Mouse (Mus musculus) intestine, embryonic 14.5 days (tissue): ENCODE measurements at regions not wholly inside any gene's neighbourhood (a gene's known extent, or its start where the extent isn't known, plus 50 kb on each side); places are given as distances from the start of the nearest gene placed in this dataset.

Source experiments
- ATAC-seq: fragments of 200-750 bp; cut with Nextera tagmentation; replicated peaks from 2 replicates; pipeline ENCODE4 v1.8.0; 2017; ENCODE audit warnings: low read depth, moderate number of reproducible peaks, moderate TSS enrichment, moderate library complexity; ENCODE audit not compliant: low FRiP score, low TSS enrichment
- DNase-seq: peaks from one replicate; pipeline ENCODE4 v3.0.0-alpha.2; 2018; ENCODE audit warnings: low spot score
- H3K27ac ChIP-seq: fragments of 300-500 bp; sonication (generic); 2 replicates; pipeline ENCODE4 v1.5.1; 2014; ENCODE audit warnings: low read depth, mild to moderate bottlenecking, control low read depth
- H3K27me3 ChIP-seq: fragments of 300-500 bp; sonication (generic); replicated peaks from 2 replicates; pipeline ENCODE4 v1.6.1; 2014; ENCODE audit warnings: low read length, control low read depth; ENCODE audit not compliant: control insufficient read depth, insufficient read depth
- H3K36me3 ChIP-seq: fragments of 300-500 bp; sonication (generic); 2 replicates; pipeline ENCODE4 v1.6.1; 2014; ENCODE audit warnings: low read length, control low read depth; ENCODE audit not compliant: control insufficient read depth, insufficient read depth
- H3K4me1 ChIP-seq: fragments of 300-500 bp; sonication (generic); replicated peaks from 2 replicates; pipeline ENCODE4 v1.6.1; 2014; ENCODE audit warnings: low read length, control low read depth, mixed read lengths; ENCODE audit not compliant: control insufficient read depth, insufficient read depth
- H3K4me2 ChIP-seq: fragments of 300-500 bp; sonication (generic); 2 replicates; pipeline ENCODE4 v1.6.1; 2014; ENCODE audit warnings: low read length
- H3K4me3 ChIP-seq: fragments of 300-500 bp; sonication (generic); 2 replicates; pipeline ENCODE4 v1.5.1; 2014; ENCODE audit warnings: low read depth, low read length, control low read depth, mixed read lengths
- H3K9ac ChIP-seq: fragments of 300-500 bp; sonication (generic); 2 replicates; pipeline ENCODE4 v1.6.1; 2014; ENCODE audit warnings: mild to moderate bottlenecking, low read length
- H3K9me3 ChIP-seq: fragments of 300-500 bp; sonication (generic); 2 replicates; pipeline ENCODE4 v1.6.1; 2016; ENCODE audit warnings: low read length, control low read depth; ENCODE audit not compliant: control insufficient read depth
- WGBS: fragments of 180-500 bp; shearing (Covaris S2); extraction: QIAGEN DNeasy Blood & Tissue Kit; methylation state at CpG from one replicate; pipeline ENCODE4 v1.1.7; 2014; 5-methylcytosine and 5-hydroxymethylcytosine counted together

- 46% methylated on average over 1 of the region's 1 CpGs for WGBS
These were observed 348.1 kb upstream of the Adgra3 start for GRCm38 (mm10) chr5:50406923-50407322.

GRCm38 (mm10) chr5:50406520-50406919, 347.7 kb upstream of the Adgra3 start:
- Histone ChIP-seq H3K27me3 (no peaks in the 10 kb centered on the region), H3K27ac (no peak overlapping the region), H3K4me3 (no peak overlapping the region), H3K4me1 (no peaks in the 10 kb centered on the region), H3K9ac (no peak overlapping the region), H3K36me3 (no peaks in the 10 kb centered on the region), H3K4me2 (no peak overlapping the region), H3K9me3 (no peaks in the 10 kb centered on the region)
- DNase-seq (no peak), ATAC-seq (no peak)
- WGBS, result 90% methylated on average over 3 of the region's 3 CpGs

More at GRCm38 (mm10) chr5:50406923-50407322, 348.1 kb upstream of the Adgra3 start:
- Histone ChIP-seq H3K27ac (no peak overlapping the region), H3K36me3 (no peaks in the 10 kb centered on the region), H3K4me3 (no peak overlapping the region), H3K9me3 (no peaks in the 10 kb centered on the region), H3K4me1 (no peaks in the 10 kb centered on the region), H3K9ac (no peak overlapping the region), H3K4me2 (no peak overlapping the region), H3K27me3 (no peaks in the 10 kb centered on the region)
- DNase-seq (no peak), ATAC-seq (no peak)
